Comparison of ENCODE assay signal across 1 mouse cellular context in the genomic region with DNA sequence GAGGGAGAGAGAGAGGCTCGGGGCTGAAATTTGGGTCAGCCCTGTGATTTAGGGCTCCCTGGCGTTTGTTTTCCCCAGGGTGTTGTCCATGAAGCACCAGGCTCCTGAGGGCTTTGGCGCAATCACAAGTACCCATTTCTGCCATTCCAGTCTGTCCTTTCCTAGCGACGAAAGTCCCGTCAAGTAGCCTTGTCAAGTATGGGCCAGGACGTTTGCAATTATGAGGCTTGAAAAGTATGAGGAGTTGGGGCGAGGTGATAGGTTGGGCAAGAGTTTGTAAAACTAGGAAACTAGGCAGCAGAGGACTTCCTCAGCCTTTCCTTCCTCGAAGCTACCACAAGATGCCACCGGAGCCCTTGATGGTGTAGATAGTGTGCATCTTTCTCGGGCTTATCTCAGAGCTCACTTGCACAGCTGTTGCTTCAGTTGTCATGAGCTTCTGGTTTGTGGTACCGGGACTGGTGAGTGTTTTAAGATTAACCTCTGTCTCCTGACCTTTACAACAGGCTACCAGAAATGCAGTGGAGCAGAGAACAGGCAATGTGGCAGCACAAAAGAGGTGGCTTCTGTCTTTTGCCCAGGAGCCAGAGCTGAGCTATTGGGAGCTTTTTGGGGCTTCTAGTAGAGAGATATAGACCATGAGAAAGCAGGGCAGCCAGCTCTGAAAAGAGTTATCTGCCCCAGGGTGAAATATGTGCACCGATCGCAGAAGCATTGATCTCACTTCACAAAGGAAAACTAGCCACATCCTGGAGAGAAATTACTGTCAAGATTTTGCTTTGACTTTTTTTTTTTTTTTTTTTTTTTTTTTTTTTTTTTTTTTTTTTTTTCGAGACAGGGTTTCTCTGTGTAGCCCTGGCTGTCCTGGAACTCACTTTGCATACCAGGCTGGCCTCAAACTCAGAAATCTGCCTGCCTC.
A peak's percentile ranks its signal among the peaks of the same experiment; 100 is the strongest.
TF ChIP-seq lines count a peak whose summit lies in the region.

No protein-coding gene starts in this region.

TF ChIP-seq in CH12.LX, 34 proteins besides CTCF, POLR2A, EP300 and RAD21 (continued from another document):
- TF ChIP-seq CHD2 (IDR thresholded peaks at IDR 0.05; ENCODE audit: low read length) (no peak), IRF4 (IDR thresholded peaks at IDR 0.05; ENCODE audit: low read depth, low read length) (no peak), KAT2A (IDR thresholded peaks at IDR 0.05; ENCODE audit: insufficient replicate concordance, low read length) (no peak), RCOR1 (conservative IDR thresholded peaks at IDR 0.05; ENCODE audit: low read depth, low read length) (no peak), ZNF384 (IDR thresholded peaks at IDR 0.05; ENCODE audit: low read depth, low read length) (peak; percentile 95), ETS1 (conservative IDR thresholded peaks at IDR 0.05; ENCODE audit: low read depth, low read length) (no peak), PAX5 (IDR thresholded peaks at IDR 0.05; ENCODE audit: low read length) (no peak), SIN3A (IDR thresholded peaks at IDR 0.05; ENCODE audit: low read length) (peak; percentile 56), USF1 (IDR thresholded peaks at IDR 0.05; ENCODE audit: low read depth, low read length) (no peak), NELFE (IDR thresholded peaks at IDR 0.05; ENCODE audit: low read depth, low read length) (no peak)
